Mouse (Mus musculus): ENCODE measurements around the gene Dstn.

- peak; percentile 21; the same call in 1 of the 2 replicates for TF ChIP-seq CTCF (IDR thresholded peaks at IDR 0.05; ENCODE audit: low read depth, low read length)
- no peak for TF ChIP-seq POLR2A (IDR thresholded peaks at IDR 0.05; ENCODE audit: extremely low read depth, insufficient read depth, low read length)
Observed at GRCm38 (mm10) chr2:143876929-143877632, 38.0 kb upstream of the Dstn start.
